ENCODE assay signal across 23 mouse cellular contexts in the genomic region with DNA sequence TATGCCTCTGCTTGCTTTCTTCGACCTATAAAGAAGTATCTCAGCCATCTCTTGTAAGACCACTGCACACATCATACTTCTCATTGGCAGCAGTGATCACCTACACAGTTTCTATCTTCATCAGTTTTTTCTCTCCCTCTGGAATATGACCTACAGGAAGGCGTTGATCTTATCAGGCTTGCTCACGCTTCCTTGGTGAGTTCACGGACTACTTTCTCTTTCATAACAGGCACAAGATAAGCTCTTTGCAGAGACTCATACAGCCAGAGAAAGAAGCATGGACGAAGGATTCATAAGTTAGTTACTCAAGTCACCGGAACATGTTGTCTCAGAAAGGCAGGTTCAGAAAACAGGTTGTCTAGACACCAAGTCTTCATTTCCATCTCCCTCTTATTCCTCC.
DNase-seq lines count a peak whose midpoint lies in the region; ATAC-seq and TF ChIP-seq lines count a peak whose summit lies in the region.
"Had no signal": no experiment of that assay in that cellular context is flagged by ENCODE, and none has a peak within 500 bp of the region (broad histone marks: within the 10 kb centered on the region; RNA-seq: fewer than 3 reads in every experiment).

No protein-coding gene starts in this region.

- H3K27ac ChIP-seq in heart, embryonic 10.5 days: no peak overlapping the region
- no peak overlapping the region for H3K27ac ChIP-seq in left cerebral cortex, adult 2 months
- H3K27ac ChIP-seq: embryonic facial prominence, embryonic 10.5 days; forebrain, embryonic 13.5 days; gastrocnemius, adult 2 months; hindbrain, embryonic 13.5 days; hindbrain, postnatal 0 days had no signal

- peak; percentile 51 for DNase-seq in heart, adult 11 months
- no peak for DNase-seq in heart, embryonic 10.5 days (ENCODE audit: low spot score)
- DNase-seq in T-cell, adult 2 months (ENCODE audit: low spot score): peak; percentile 12
- DNase-seq in right cerebral cortex, adult 18-20 months: no peak
- DNase-seq in kidney, adult 8-10 months: no peak
- no peak for DNase-seq in left cerebral cortex, adult 2 months (ENCODE audit: extremely low spot score in 1 of 2, low spot score in 2 of 2)
- DNase-seq: adrenal gland, postnatal 10 days; cerebellum, adult 11-12 months; cerebellum, adult 9-11 months; cerebellum, postnatal 36 days; forebrain, postnatal 0 days; gastrocnemius, adult 2 months; gastrocnemius, postnatal 25 days; heart, postnatal 10 days; heart, postnatal 4 days; kidney, adult 2 months had no signal

- ATAC-seq in inflammation-experienced regulatory T-cells, adult 6 months: peak; percentile 17
- ATAC-seq: forebrain, embryonic 13.5 days; forebrain, postnatal 0 days; hindbrain, postnatal 0 days; intestine, embryonic 16.5 days; Patski had no signal

- intact Hi-C loops in left cerebral cortex, adult 2 months (cut with DNase I): loop anchor here (5.0 to 10.0 kb wide), 4 partner anchors 295 to 585 kb away; no protein-coding TSS in a partner anchor

- 66% methylated on average over 6 of the region's 6 CpGs for WGBS in heart, embryonic 10.5 days

- no peaks in the 10 kb centered on the region for H3K27me3 ChIP-seq in heart, embryonic 10.5 days (ENCODE audit: insufficient read depth, poor library complexity, severe bottlenecking)
- H3K27me3 ChIP-seq: forebrain, embryonic 13.5 days; hindbrain, embryonic 13.5 days; Patski had no signal

- no peak for TF ChIP-seq CTCF in left cerebral cortex, adult 2 months (IDR thresholded peaks at IDR 0.05)

- no peak overlapping the region for H3K4me3 ChIP-seq in heart, embryonic 10.5 days
- H3K4me3 ChIP-seq in left cerebral cortex, adult 2 months: no peak overlapping the region
- H3K4me3 ChIP-seq: embryonic facial prominence, embryonic 10.5 days; forebrain, embryonic 13.5 days; gastrocnemius, adult 2 months; hindbrain, embryonic 13.5 days had no signal

- no peaks in the 10 kb centered on the region for H3K36me3 ChIP-seq in heart, embryonic 10.5 days
- H3K36me3 ChIP-seq: embryonic facial prominence, embryonic 10.5 days; hindbrain, embryonic 13.5 days had no signal

- no peaks in the 10 kb centered on the region for H3K9me3 ChIP-seq in heart, embryonic 10.5 days
- H3K9me3 ChIP-seq: embryonic facial prominence, embryonic 10.5 days; forebrain, embryonic 13.5 days; hindbrain, embryonic 13.5 days had no signal

- H3K4me1 ChIP-seq in heart, embryonic 10.5 days: peaks cover 37% of the 10 kb centered on the region

Comparison
In these comparisons a context has a peak if more than half of its experiments do, and no peak if none do; other contexts are left out.
1. DNase-seq: peak in heart, adult 11 months (single experiment) and T-cell, adult 2 months (single experiment); none in heart, embryonic 10.5 days (single experiment), right cerebral cortex, adult 18-20 months (single experiment), kidney, adult 8-10 months (0 of 2) and left cerebral cortex, adult 2 months (0 of 2).